Mouse (Mus musculus) R1 (cell line): ENCODE data around the gene Gast.
"Not testable (repeated sequence)": the region's sequence is repeated elsewhere in the genome, so short reads cannot be mapped to it uniquely, and the experiment has no call there.

Source experiments
- DNase-seq: peaks from one replicate; pipeline ENCODE4 v3.0.0-alpha.2; 2018; ENCODE audit warnings: low read depth, low spot score

Gast gene

GRCm38 (mm10) chr11:100320701-100321410 lies 13.4 kb upstream of the Gast start:
- not testable (repeated sequence) for DNase-seq

- DNase-seq, result not testable (repeated sequence)
Observed at GRCm38 (mm10) chr11:100321479-100322305, 12.5 kb upstream of the Gast start.

- no peak for DNase-seq
Observed at GRCm38 (mm10) chr11:100322591-100323258, 11.5 kb upstream of the Gast start.

GRCm38 (mm10) chr11:100323578-100323977 lies 10.6 kb upstream of the Gast start:
- DNase-seq, result peak; percentile 92

GRCm38 (mm10) chr11:100325062-100325629 lies 9.1 kb upstream of the Gast start:
- DNase-seq, result no peak

GRCm38 (mm10) chr11:100327316-100327715 lies 6.9 kb upstream of the Gast start:
- DNase-seq, result no peak

GRCm38 (mm10) chr11:100327761-100328160 lies 6.4 kb upstream of the Gast start:
- DNase-seq, result no peak

GRCm38 (mm10) chr11:100330235-100330634 lies 4.0 kb upstream of the Gast start:
- DNase-seq, result no peak

GRCm38 (mm10) chr11:100330816-100331375 lies 3.3 kb upstream of the Gast start:
- DNase-seq, result not testable (repeated sequence)

- no peak for DNase-seq
Observed at GRCm38 (mm10) chr11:100332766-100333515, 1.3 kb upstream of the Gast start.

- DNase-seq, result no peak
Observed at GRCm38 (mm10) chr11:100335731-100336130, 1.5 kb downstream of the Gast start.

GRCm38 (mm10) chr11:100344269-100344668 lies 10.1 kb downstream of the Gast start:
- DNase-seq, result no peak

- peak; percentile 55 for DNase-seq
Observed at GRCm38 (mm10) chr11:100352076-100352857, 18.1 kb downstream of the Gast start.

- DNase-seq, result peak; percentile 85
Observed at GRCm38 (mm10) chr11:100355151-100355951, 21.1 kb downstream of the Gast start.

- DNase-seq, result peak; percentile 92
Observed at GRCm38 (mm10) chr11:100355972-100356818, 22.0 kb downstream of the Gast start, which contains the start of gene Hap1. Gene Hap1, minus strand, starts transcription at chr11:100356128.

- DNase-seq, result peak; percentile 72
Observed at GRCm38 (mm10) chr11:100356819-100357211, 22.6 kb downstream of the Gast start.

- peak; percentile 39 for DNase-seq
Observed at GRCm38 (mm10) chr11:100357408-100357807, 23.2 kb downstream of the Gast start.

- no peak for DNase-seq
Observed at GRCm38 (mm10) chr11:100360175-100360574, 26.0 kb downstream of the Gast start.
